Mouse (Mus musculus) neural tube, embryonic 13.5 days (tissue): ENCODE results near the gene Dlg2. TPM values are rescaled to one million over a fixed set of nuclear protein-coding genes. Genes with fewer than 3 reads are reported as not detected.

ENCODE experiments used
- ATAC-seq: fragments of 200-750 bp; cut with Nextera tagmentation; 2 replicates; pipeline ENCODE4 v1.8.0; 2017; ENCODE audit warnings: low read depth, mild to moderate bottlenecking, moderate TSS enrichment, moderate library complexity
- H3K27ac ChIP-seq: fragments of 300-500 bp; sonication (generic); replicated peaks from 2 replicates; pipeline ENCODE4 v1.5.1; 2015; ENCODE audit warnings: moderate library complexity, mild to moderate bottlenecking, inconsistent platforms
- H3K27me3 ChIP-seq: fragments of 300-500 bp; sonication (generic); 2 replicates; pipeline ENCODE4 v1.6.1; 2015; ENCODE audit warnings: mild to moderate bottlenecking, inconsistent platforms
- H3K36me3 ChIP-seq: fragments of 300-500 bp; sonication (generic); 2 replicates; pipeline ENCODE4 v1.6.1; 2015; ENCODE audit warnings: mild to moderate bottlenecking, inconsistent platforms
- H3K4me1 ChIP-seq: fragments of 300-500 bp; sonication (generic); replicated peaks from 2 replicates; pipeline ENCODE4 v1.6.1; 2015; ENCODE audit warnings: inconsistent platforms
- H3K4me2 ChIP-seq: fragments of 300-500 bp; sonication (generic); 2 replicates; pipeline ENCODE4 v1.6.1; 2015; ENCODE audit warnings: inconsistent platforms, mild to moderate bottlenecking, moderate library complexity
- H3K4me3 ChIP-seq: fragments of 300-500 bp; sonication (generic); 2 replicates; pipeline ENCODE4 v1.5.1; 2015; ENCODE audit warnings: mild to moderate bottlenecking, inconsistent platforms
- H3K9ac ChIP-seq: fragments of 300-500 bp; sonication (generic); 2 replicates; pipeline ENCODE4 v1.6.1; 2015; ENCODE audit warnings: moderate library complexity, mild to moderate bottlenecking, inconsistent platforms
- H3K9me3 ChIP-seq: fragments of 300-500 bp; sonication (generic); 2 replicates; pipeline ENCODE4 v1.6.1; 2016; ENCODE audit warnings: inconsistent platforms
- WGBS: fragments of 180-500 bp; shearing (Covaris S2); methylation state at CpG from one replicate; pipeline ENCODE4 v1.1.7; 2015; 5-methylcytosine and 5-hydroxymethylcytosine counted together
- polyA plus RNA-seq: library from polyadenylated mRNA; unstranded; fragments of >200 nt; fragmentation: Nextera tagmentation; extraction: Ambion mirVana; gene quantifications from 2 replicates; pipeline ENCODE4 v1.2.1, GENCODE M21; 2015

The Dlg2 gene
- polyA plus RNA-seq, 1 experiment from 2014 or later: 13.9 TPM

DNA sequence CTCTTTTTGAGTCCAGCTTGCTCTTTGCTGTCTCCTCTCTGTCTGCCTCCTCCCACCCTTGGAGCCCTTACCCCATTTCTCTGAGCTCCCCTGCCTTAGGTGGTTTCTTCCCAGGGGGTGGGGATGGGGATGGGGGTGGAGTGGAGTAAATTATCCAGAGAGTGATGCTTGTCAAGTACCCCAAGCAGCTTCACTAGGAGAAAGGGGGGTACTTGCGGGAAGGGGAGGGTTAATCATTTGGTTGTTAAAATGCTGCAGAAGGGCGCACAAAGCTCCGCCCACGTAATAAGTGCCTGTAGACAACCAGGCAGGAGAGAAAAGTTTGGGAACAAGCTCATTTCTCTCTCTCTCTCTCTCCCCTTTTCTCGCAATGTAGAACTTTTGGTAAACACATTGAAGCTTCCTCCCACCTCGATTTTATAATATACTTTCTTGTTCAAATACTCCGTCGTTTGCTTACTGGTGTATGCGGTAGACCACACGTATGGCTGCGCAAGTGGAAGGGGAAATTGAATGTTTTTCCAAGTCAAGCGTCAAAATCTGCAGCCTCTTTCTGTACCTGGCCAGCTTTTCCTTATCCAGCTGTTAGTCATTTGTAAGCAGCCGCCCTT lies 410.0 kb downstream of the Dlg2 start:
- peak overlapping the region; percentile 73 for H3K9ac ChIP-seq

DNA sequence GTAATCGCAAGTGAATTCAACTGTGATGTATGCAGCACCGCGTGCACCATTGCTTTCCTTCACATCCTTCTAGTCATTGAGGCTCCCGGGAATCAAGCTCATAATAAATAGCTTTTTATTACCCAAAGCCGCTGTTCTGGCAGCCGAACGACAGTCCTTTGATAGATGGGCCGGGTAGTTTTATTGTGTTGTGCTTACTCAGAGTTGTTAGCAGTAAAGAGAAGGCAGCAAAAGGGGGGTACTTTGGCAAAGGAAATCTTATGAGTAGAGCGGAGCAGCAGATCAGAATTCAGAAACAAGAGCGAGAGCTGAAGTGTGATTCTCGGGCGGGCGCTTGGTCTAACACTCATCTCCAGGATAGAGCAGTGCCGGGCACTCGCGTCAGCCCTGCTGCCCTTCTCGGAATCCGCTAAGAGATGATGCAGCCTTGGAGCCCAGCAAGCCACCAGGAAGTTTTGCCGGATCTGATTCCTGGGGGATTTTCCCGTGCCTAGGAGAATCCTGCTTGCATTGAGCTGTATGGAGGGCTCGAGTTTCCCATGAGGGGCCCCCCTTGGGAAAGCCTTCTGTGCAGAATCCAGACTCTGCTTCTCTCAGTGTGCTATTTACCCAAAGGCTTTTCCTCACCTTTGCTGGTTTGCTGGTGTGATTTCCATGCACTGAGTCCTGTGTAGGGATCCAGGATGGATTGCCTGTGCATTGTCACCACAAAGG lies 410.7 kb downstream of the Dlg2 start:
- Histone ChIP-seq H3K27ac (peak overlapping the region; percentile 83), H3K4me3 (peak overlapping the region; percentile 44), H3K4me1 (peaks cover 16% of the 10 kb centered on the region), H3K9me3 (no peaks in the 10 kb centered on the region), H3K27me3 (no peaks in the 10 kb centered on the region), H3K4me2 (peak overlapping the region; percentile 78), H3K36me3 (no peaks in the 10 kb centered on the region), H3K9ac (peak overlapping the region; percentile 73)
- WGBS: under 1% methylated on average over 21 of the region's 21 CpGs
- peak; percentile 83 for ATAC-seq

More for the DNA sequence above, 410.0 kb downstream of the Dlg2 start:
- Histone ChIP-seq H3K4me3 (peak overlapping the region; percentile 44), H3K27ac (peak overlapping the region; percentile 83), H3K36me3 (no peaks in the 10 kb centered on the region), H3K4me1 (peaks cover 16% of the 10 kb centered on the region), H3K27me3 (no peaks in the 10 kb centered on the region), H3K9me3 (no peaks in the 10 kb centered on the region), H3K4me2 (peak overlapping the region; percentile 78)
- WGBS: 1% methylated on average over 13 of the region's 13 CpGs
- ATAC-seq: peak; percentile 52

DNA sequence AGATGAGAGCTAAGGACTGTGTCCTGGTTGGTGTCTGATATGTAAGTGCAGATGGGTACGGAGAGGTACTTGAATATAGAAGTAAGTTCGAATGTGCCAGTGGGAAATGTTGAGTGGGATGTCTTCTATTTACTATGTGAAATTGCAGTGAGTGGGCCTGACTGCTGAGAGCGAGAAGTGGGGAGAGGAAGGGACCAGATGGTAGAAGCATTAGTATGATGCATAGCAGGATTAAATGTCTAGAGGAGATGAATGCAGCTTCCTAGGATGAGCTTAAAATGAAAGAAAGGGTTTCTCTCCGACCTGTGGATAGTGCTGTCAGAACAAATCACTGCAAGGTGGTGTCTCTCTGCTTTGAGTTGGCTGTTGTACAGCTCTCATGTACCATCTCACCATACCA lies 451.0 kb downstream of the Dlg2 start:
- no peak overlapping the region for H3K27ac ChIP-seq
- no peaks in the 10 kb centered on the region for H3K27me3 ChIP-seq
- H3K9me3 ChIP-seq: no peaks in the 10 kb centered on the region
- 76% methylated on average over 4 of the region's 4 CpGs for WGBS
- H3K36me3 ChIP-seq: no peaks in the 10 kb centered on the region
- no peaks in the 10 kb centered on the region for H3K4me1 ChIP-seq
- ATAC-seq: no peak
- H3K9ac ChIP-seq: no peak overlapping the region
- no peak overlapping the region for H3K4me3 ChIP-seq
- H3K4me2 ChIP-seq: no peak overlapping the region

DNA sequence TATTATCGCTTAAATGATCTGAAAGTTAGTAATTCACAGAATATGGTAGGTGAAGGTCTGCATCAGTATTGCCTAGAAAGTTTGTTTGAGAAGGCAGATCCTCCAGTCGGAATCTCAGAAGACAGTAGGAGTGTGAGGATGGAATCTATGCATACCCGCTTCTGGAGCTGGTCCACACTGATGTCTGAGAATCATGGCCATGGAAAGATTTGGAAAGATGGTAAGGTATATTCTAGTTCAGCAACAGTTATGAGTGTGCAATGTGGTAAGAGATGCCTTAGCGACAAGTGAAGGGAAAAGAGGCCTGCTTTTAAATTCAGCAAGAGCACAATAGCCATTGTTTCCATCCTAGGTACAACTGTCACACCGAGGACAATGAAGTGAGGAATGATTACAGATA lies 464.3 kb downstream of the Dlg2 start:
- Histone ChIP-seq H3K9me3 (no peaks in the 10 kb centered on the region), H3K27ac (no peak overlapping the region), H3K4me1 (no peaks in the 10 kb centered on the region), H3K36me3 (no peaks in the 10 kb centered on the region), H3K9ac (no peak overlapping the region), H3K27me3 (no peaks in the 10 kb centered on the region), H3K4me2 (no peak overlapping the region), H3K4me3 (no peak overlapping the region)
- ATAC-seq: no peak
- 70% methylated on average over 5 of the region's 5 CpGs for WGBS

DNA sequence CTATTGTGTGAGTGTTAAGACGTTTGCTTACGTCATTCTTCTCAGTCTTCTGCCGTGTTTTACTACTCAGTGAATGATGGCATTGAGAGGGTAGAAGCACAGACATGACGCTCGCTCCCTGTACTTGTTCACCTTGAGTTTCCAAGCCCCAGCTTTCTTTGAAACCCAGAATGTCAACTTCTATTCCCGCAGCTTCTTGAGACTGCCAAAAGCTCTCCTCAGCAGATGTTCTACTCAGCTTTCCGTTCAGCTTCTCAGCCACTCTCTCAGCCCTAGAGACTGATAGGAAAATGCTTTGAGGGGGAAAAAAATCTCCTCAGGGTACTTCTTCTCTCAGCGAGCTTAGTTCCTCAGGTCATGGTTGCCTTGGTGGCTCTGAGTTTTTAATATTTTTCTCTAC lies 470.6 kb downstream of the Dlg2 start:
- Histone ChIP-seq H3K27ac (no peak overlapping the region), H3K4me3 (no peak overlapping the region), H3K9ac (no peak overlapping the region), H3K4me1 (no peaks in the 10 kb centered on the region), H3K27me3 (no peaks in the 10 kb centered on the region), H3K9me3 (no peaks in the 10 kb centered on the region), H3K4me2 (no peak overlapping the region), H3K36me3 (no peaks in the 10 kb centered on the region)
- no peak for ATAC-seq
- WGBS: 80% methylated on average over 8 of the region's 8 CpGs

DNA sequence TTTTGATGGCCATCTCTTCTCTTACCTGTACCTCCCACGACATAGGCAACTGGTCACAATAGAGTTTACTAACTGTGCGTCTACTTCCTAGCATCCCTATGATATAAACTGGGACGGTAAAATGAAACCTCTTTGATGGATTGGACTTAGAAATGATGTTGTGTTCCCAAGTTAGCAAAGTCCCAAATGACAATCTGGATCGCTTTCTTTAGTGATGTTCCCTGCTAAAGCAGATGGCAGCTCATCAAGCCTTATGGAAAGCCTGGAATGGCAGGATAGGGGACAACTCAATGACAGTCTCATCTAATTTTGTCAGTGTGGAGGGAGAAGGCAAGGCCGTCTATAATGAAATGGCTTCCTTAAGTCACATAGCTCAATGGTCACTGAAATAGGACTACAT lies 472.7 kb downstream of the Dlg2 start:
- H3K36me3 ChIP-seq: no peaks in the 10 kb centered on the region

DNA sequence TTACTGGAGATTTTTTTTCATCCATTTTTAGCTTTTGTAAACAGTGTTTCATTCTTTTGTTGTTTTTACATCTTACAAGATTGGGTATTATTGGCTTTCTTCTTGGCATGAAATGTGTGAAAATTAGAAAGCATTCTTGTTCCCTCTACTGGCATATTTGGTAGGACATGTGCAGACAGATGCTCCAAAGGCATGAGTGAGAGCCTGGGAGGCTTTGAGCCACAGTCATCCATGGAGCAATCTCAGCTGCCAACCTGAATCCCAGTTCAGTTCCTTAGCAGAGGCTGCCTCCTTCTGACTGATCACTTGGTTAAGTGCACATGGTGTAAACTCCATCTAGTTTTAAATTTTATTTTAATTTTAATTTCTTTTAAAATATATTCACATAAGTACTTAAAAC lies 500.8 kb downstream of the Dlg2 start:
- Histone ChIP-seq H3K4me1 (no peaks in the 10 kb centered on the region), H3K27ac (no peak overlapping the region), H3K9me3 (no peaks in the 10 kb centered on the region), H3K4me3 (no peak overlapping the region), H3K27me3 (no peaks in the 10 kb centered on the region), H3K36me3 (no peaks in the 10 kb centered on the region), H3K4me2 (no peak overlapping the region), H3K9ac (no peak overlapping the region)
- no peak for ATAC-seq

More for the DNA sequence above, 472.7 kb downstream of the Dlg2 start:
- Histone ChIP-seq H3K9me3 (no peaks in the 10 kb centered on the region), H3K4me2 (no peak overlapping the region), H3K4me1 (no peaks in the 10 kb centered on the region), H3K9ac (no peak overlapping the region), H3K4me3 (no peak overlapping the region), H3K27ac (no peak overlapping the region), H3K27me3 (no peaks in the 10 kb centered on the region)
- WGBS: 93% methylated on average over 5 of the region's 5 CpGs
- no peak for ATAC-seq

DNA sequence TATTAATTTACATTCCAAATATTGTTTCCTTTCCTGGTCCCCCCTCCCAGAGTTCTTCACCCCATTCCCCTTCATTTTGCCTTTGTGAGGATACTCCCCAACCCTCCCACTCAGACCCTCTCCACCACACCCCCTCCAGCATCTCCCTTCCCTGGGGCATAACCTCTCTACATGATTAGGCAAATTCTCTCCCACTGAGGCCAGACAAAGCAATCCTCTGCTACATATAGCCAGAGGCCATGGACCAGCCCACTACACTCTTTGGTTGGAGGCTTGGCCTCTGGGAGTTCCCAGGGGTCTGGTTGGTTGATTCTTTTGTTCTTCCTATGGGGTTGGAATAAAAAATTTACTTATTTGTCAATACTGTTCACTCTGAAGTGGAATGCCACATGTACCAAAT lies 505.6 kb downstream of the Dlg2 start:
- no peaks in the 10 kb centered on the region for H3K9me3 ChIP-seq
- H3K4me2 ChIP-seq: no peak overlapping the region
- H3K4me1 ChIP-seq: no peaks in the 10 kb centered on the region
- H3K4me3 ChIP-seq: no peak overlapping the region
- H3K9ac ChIP-seq: no peak overlapping the region
- no peaks in the 10 kb centered on the region for H3K36me3 ChIP-seq
- H3K27ac ChIP-seq: no peak overlapping the region
- no peaks in the 10 kb centered on the region for H3K27me3 ChIP-seq
- no peak for ATAC-seq

DNA sequence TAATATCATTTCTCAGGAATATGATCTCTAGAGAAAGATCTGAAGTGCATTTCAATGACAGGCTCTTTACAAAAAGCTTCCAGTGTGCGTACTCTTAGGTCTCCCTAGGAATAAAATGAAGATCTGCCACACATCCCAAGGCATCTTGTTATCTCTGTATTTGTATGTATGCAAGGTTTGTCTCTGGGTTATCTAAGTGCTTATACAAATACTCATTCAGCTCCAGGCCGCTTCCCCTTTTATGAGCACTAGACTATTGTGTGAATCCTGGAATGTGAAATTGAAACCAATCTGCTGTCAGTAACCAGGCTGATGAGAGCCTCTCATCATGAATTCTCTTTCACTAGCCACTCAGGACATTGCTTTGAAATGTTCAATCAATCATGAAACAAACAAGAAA lies 534.2 kb downstream of the Dlg2 start:
- no peaks in the 10 kb centered on the region for H3K36me3 ChIP-seq
- no peaks in the 10 kb centered on the region for H3K9me3 ChIP-seq
- ATAC-seq: no peak
- no peak overlapping the region for H3K4me2 ChIP-seq
- H3K27me3 ChIP-seq: no peaks in the 10 kb centered on the region
- WGBS: 70% methylated on average over 2 of the region's 2 CpGs
- H3K4me3 ChIP-seq: no peak overlapping the region
- H3K27ac ChIP-seq: no peak overlapping the region
- no peak overlapping the region for H3K9ac ChIP-seq
- no peaks in the 10 kb centered on the region for H3K4me1 ChIP-seq

DNA sequence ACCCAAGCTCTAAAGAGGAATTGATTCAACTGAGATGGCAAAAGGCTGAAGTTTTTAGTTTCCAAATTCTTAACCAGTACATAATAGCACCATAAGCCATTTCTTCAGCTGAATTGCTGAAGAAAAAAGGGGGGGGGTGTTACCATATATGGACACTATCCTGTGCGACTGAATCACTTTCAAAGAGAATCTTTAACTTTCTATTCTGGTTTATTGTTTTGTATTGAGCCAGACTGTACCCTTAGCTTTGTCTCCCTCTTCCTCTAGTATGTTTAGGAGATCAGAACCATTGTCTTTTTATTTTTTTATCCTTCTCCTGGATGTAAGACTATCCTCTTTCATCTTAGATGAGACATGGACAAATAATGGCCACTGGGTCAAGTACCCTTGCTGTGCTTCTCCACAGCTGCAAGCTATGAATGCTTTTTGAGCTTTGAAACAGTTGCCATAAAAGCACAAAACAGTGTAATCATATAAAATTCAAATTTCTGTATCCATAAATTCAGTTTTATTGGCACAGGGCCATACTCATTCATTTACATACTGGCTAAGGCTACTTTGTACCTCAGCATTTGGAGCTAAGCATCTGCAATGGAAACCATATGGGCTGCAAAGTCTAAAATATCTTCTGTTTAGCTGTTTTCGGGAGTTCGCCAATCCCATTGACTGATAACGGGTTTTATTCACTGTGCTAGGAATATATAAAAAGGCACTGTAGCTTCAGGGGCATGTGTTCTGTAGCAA lies 568.7 kb downstream of the Dlg2 start:
- no peak for ATAC-seq
- 80% methylated on average over 4 of the region's 4 CpGs for WGBS
- Histone ChIP-seq H3K27ac (no peak overlapping the region), H3K9ac (no peak overlapping the region), H3K27me3 (no peaks in the 10 kb centered on the region), H3K4me2 (no peak overlapping the region), H3K36me3 (no peaks in the 10 kb centered on the region), H3K4me3 (no peak overlapping the region), H3K9me3 (no peaks in the 10 kb centered on the region), H3K4me1 (no peaks in the 10 kb centered on the region)

DNA sequence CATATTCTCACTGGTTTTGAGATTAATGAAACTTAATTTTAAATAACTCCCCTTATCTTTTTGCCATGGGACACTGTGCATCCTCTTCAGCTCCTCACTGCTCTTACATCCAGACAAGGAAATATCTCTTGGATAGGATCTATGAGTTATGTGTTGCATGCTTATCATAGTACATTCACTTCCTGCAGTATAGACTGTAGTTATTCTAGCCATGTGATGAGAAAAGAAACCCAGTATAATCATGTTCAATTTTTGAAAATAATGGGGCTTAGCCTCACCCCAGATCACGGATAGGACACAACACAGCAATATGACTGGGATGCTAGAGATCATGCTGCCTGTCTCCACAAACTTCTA lies 569.2 kb downstream of the Dlg2 start:
- WGBS: 96% methylated on average over 1 of the region's 1 CpGs
- no peak overlapping the region for H3K9ac ChIP-seq

DNA sequence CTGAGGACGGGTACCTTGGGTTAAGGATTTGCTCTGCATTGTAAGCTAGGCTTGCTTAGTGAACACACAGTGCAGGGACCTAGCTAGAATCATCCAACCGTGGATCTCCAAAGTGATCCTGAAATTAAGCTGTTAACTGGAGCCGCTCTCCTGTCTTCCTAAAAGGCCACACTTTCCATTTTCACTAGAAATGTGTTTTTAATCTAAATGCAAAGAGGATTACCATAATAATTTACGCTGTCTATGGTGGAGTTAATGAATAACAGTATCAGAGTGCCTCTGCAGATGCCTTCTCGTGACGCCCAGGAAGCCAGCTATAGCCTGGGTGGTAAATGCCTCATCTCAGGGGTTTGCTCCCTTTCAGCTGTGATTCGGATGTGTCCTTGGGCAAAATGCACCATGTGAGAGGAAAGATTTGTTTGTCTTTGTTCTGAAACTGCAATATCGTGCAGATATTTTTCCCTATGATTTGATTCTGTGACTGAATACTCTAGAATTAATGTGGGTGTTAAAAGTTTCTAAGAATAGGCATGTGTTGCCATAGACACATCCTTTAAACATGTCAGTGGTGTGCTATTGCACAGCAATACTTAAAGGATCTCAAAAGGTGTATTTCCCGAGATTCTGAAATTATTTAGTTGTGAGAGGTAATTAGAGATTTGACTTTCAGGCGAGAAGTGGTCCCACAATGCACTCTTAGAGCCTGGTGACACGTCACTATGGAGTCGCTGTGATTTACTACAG lies 587.0 kb downstream of the Dlg2 start:
- 40% methylated on average over 12 of the region's 12 CpGs for WGBS
- H3K4me2 ChIP-seq: no peak overlapping the region
- H3K9ac ChIP-seq: no peak overlapping the region
- H3K36me3 ChIP-seq: no peaks in the 10 kb centered on the region
- ATAC-seq: no peak
- no peak overlapping the region for H3K4me3 ChIP-seq
- 0 out of 2 replicates have a peak, but pooled peaks cover 9% of the 10 kb centered on the region for H3K4me1 ChIP-seq
- no peaks in the 10 kb centered on the region for H3K9me3 ChIP-seq
- H3K27me3 ChIP-seq: no peaks in the 10 kb centered on the region
- no peak overlapping the region for H3K27ac ChIP-seq

More for the DNA sequence above, 569.2 kb downstream of the Dlg2 start:
- H3K36me3 ChIP-seq: no peaks in the 10 kb centered on the region
- H3K27me3 ChIP-seq: no peaks in the 10 kb centered on the region
- ATAC-seq: no peak
- H3K9me3 ChIP-seq: no peaks in the 10 kb centered on the region
- no peaks in the 10 kb centered on the region for H3K4me1 ChIP-seq
- H3K4me2 ChIP-seq: no peak overlapping the region
- H3K27ac ChIP-seq: no peak overlapping the region
- no peak overlapping the region for H3K4me3 ChIP-seq
